Mouse (Mus musculus) thymus, adult 2 months (tissue): Measurements from ENCODE around the gene Yars.

Source experiments
- CTCF ChIP-seq: fragments of 200-500 bp; IDR thresholded peaks from 2 replicates; pipeline ENCODE4 v1.5.1; 2012; ENCODE audit warnings: mild to moderate bottlenecking, control low read depth, low read length, moderate library complexity, borderline replicate concordance; ENCODE audit not compliant: control insufficient read depth, poor library complexity, insufficient read depth; ENCODE audit errors: extremely low read depth
- POLR2A ChIP-seq: fragments of 200-500 bp; IDR thresholded peaks from 2 replicates; pipeline ENCODE4 v1.6.1; 2012; ENCODE audit warnings: mild to moderate bottlenecking, low read length, control low read depth, moderate library complexity; ENCODE audit not compliant: control insufficient read depth, poor library complexity, insufficient read depth; ENCODE audit errors: extremely low read depth

DNA sequence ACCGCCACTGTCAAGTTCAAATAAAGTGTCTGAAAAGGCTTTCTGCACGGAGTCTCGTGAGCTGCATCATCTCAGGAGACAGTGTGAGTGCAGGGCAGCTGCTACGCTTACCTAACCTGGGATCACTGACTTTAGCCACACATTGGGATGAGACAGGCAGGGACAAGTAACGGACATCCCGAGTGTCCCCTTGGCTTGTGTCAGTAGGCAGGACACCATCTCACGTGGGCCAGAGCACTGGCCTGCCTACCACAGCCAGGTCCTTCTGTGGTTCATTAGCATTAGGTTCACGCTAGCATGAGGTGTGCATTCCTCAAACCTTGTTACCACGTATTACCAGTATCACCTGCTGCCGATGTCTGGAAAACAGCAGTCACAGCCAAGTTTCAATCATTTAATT lies 29.6 kb downstream of the Yars start:
- TF ChIP-seq POLR2A, result no peak
- no peak for TF ChIP-seq CTCF
